In the genomic region with DNA sequence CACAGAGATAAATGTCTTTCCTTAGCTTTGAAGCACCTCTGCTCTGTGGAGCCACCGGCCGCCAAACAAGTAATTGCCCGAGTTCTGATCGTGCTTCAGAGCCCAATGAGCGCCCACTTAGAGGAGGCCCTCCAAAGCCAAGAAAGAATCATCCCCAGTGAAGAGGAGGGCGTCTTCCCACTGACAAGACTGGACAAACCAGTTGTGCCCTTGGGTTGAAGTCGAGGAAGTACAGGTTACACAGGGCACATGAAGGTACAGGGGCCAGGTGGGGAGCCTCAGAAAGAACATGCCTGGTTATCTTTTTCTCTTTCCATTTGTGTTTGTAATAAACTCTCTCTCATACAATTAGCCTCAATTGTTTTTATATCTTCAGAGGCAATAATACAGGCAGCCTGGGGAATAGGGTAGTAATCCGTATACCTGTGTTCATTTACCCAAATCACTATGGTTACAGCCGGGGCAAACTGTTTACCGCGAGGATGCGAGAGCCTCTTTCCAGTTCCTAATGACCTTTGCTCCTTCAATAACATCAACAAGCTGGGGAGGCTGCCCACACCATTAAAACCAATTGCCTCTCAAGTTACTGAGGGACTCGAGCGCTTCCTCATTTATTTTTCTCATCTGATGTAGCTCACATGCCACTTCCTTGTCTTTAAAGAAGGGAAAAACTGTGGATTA, we compare ENCODE assay signal across 10 mouse cellular contexts.
DNase-seq lines count a peak whose midpoint lies in the region; ATAC-seq and TF ChIP-seq lines count a peak whose summit lies in the region.
"Had no signal": no experiment of that assay in that cellular context is flagged by ENCODE, and none has a peak within 500 bp of the region (broad histone marks: within the 10 kb centered on the region; RNA-seq: fewer than 3 reads in every experiment).

No protein-coding gene starts in this region.

- TF ChIP-seq CTCF in kidney, postnatal 0 days (IDR thresholded peaks at IDR 0.05; ENCODE audit: low read depth): no peak
- TF ChIP-seq CTCF in gastrocnemius, adult 2 months (IDR thresholded peaks at IDR 0.05): no peak

- no peaks in the 10 kb centered on the region for H3K36me3 ChIP-seq in kidney, postnatal 0 days (ENCODE audit: insufficient read depth, low read length)
- H3K36me3 ChIP-seq in intestine, embryonic 14.5 days (ENCODE audit: control insufficient read depth, insufficient read depth, low read length): no peaks in the 10 kb centered on the region
- no peaks in the 10 kb centered on the region for H3K36me3 ChIP-seq in midbrain, embryonic 15.5 days (replicated peaks)
- H3K36me3 ChIP-seq: limb, embryonic 13.5 days had no signal

- no peak overlapping the region for H3K4me3 ChIP-seq in kidney, postnatal 0 days (replicated peaks; ENCODE audit: low read depth, low read length)
- no peak overlapping the region for H3K4me3 ChIP-seq in intestine, embryonic 14.5 days (ENCODE audit: low read depth, low read length)
- no peak overlapping the region for H3K4me3 ChIP-seq in midbrain, embryonic 15.5 days
- no peak overlapping the region for H3K4me3 ChIP-seq in gastrocnemius, adult 2 months
- H3K4me3 ChIP-seq: limb, embryonic 13.5 days had no signal

- H3K27me3 ChIP-seq in kidney, postnatal 0 days (ENCODE audit: insufficient read depth, low read length): no peaks in the 10 kb centered on the region
- no peaks in the 10 kb centered on the region for H3K27me3 ChIP-seq in intestine, embryonic 14.5 days (replicated peaks; ENCODE audit: control insufficient read depth, insufficient read depth, low read length)
- 0 out of 2 replicates have a peak, but pooled peaks cover 2% of the 10 kb centered on the region for H3K27me3 ChIP-seq in midbrain, embryonic 15.5 days (replicated peaks)
- H3K27me3 ChIP-seq: Patski had no signal

- no peaks in the 10 kb centered on the region for H3K9me3 ChIP-seq in kidney, postnatal 0 days (replicated peaks; ENCODE audit: low read length)
- H3K9me3 ChIP-seq in intestine, embryonic 14.5 days (ENCODE audit: control insufficient read depth, low read length): no peaks in the 10 kb centered on the region
- no peaks in the 10 kb centered on the region for H3K9me3 ChIP-seq in midbrain, embryonic 15.5 days
- H3K9me3 ChIP-seq: limb, embryonic 13.5 days had no signal

- intact Hi-C loops in gastrocnemius, adult 2 months (cut with DNase I): no loop called here

- ATAC-seq in kidney, postnatal 0 days (replicated peaks; ENCODE audit: low FRiP score, low read depth): peak; percentile 29; the same call in 1 of the 2 replicates
- peak; percentile 60; the same call in 1 of the 2 replicates for ATAC-seq in intestine, embryonic 14.5 days (replicated peaks; ENCODE audit: low FRiP score, low TSS enrichment, low read depth)
- peak; percentile 40; the same call in 1 of the 2 replicates for ATAC-seq in midbrain, embryonic 15.5 days (replicated peaks)
- ATAC-seq: Patski had no signal

- WGBS in kidney, postnatal 0 days: 25% methylated on average over 14 of the region's 14 CpGs
- WGBS in intestine, embryonic 14.5 days: 33% methylated on average over 14 of the region's 14 CpGs
- WGBS in midbrain, embryonic 15.5 days: 29% methylated on average over 14 of the region's 14 CpGs

- H3K9ac ChIP-seq in kidney, postnatal 0 days (ENCODE audit: low read depth, low read length): no peak overlapping the region
- no peak overlapping the region for H3K9ac ChIP-seq in intestine, embryonic 14.5 days (ENCODE audit: low read length)
- H3K9ac ChIP-seq in midbrain, embryonic 15.5 days: no peak overlapping the region
- H3K9ac ChIP-seq: limb, embryonic 13.5 days had no signal

- H3K27ac ChIP-seq in kidney, postnatal 0 days: no peak overlapping the region
- H3K27ac ChIP-seq in intestine, embryonic 14.5 days (ENCODE audit: low read depth): no peak overlapping the region
- H3K27ac ChIP-seq in midbrain, embryonic 15.5 days: peak overlapping the region; percentile 51
- no peak overlapping the region for H3K27ac ChIP-seq in gastrocnemius, adult 2 months
- H3K27ac ChIP-seq: limb, embryonic 13.5 days had no signal

- peaks cover 12% of the 10 kb centered on the region for H3K4me1 ChIP-seq in kidney, postnatal 0 days (replicated peaks; ENCODE audit: insufficient read depth, low read length)
- H3K4me1 ChIP-seq in intestine, embryonic 14.5 days (replicated peaks; ENCODE audit: control insufficient read depth, insufficient read depth, low read length): peaks cover 8% of the 10 kb centered on the region
- peaks cover 31% of the 10 kb centered on the region for H3K4me1 ChIP-seq in midbrain, embryonic 15.5 days

- DNase-seq in kidney, postnatal 0 days (ENCODE audit: low spot score): peak; percentile 67
- no peak for DNase-seq in kidney, postnatal 14 days
- peak; percentile 69 for DNase-seq in forelimb bud, embryonic 11.5 days (ENCODE audit: low read depth, low spot score)
- peak; percentile 58 for DNase-seq in intestine, embryonic 14.5 days (ENCODE audit: low spot score)
- DNase-seq in gastrocnemius, adult 18-20 months (ENCODE audit: low spot score): no peak
- DNase-seq in gastrocnemius, adult 2 months: no peak
- DNase-seq: heart, postnatal 4 days had no signal

- no peak overlapping the region for H3K4me2 ChIP-seq in kidney, postnatal 0 days (ENCODE audit: low read length)
- no peak overlapping the region for H3K4me2 ChIP-seq in intestine, embryonic 14.5 days (ENCODE audit: low read length)
- no peak overlapping the region for H3K4me2 ChIP-seq in midbrain, embryonic 15.5 days
- H3K4me2 ChIP-seq: limb, embryonic 13.5 days had no signal

Comparison
In these comparisons a context has a peak if more than half of its experiments do, and no peak if none do; other contexts are left out.
1. DNase-seq: peak in kidney, postnatal 0 days (single experiment), forelimb bud, embryonic 11.5 days (single experiment) and intestine, embryonic 14.5 days (single experiment); none in kidney, postnatal 14 days (single experiment), gastrocnemius, adult 18-20 months (single experiment) and gastrocnemius, adult 2 months (single experiment).
2. Peak in every context shown above with its lines, with median percentiles within 50 percentile points of each other: ATAC-seq.